Mouse (Mus musculus) liver, postnatal 0 days (tissue): Measurements from ENCODE around the gene Pkdcc. TPM values are rescaled to one million over a fixed set of nuclear protein-coding genes. Genes with fewer than 3 reads are reported as not detected.

ENCODE experiments used
- ATAC-seq: fragments of 200-750 bp; cut with Nextera tagmentation; 2 replicates; pipeline ENCODE4 v1.8.0; 2017; ENCODE audit warnings: mild to moderate bottlenecking, moderate library complexity
- DNase-seq: peaks from one replicate; pipeline ENCODE4 v3.0.0-alpha.2; 2016
- H3K27ac ChIP-seq: fragments of 300-500 bp; sonication (generic); 2 replicates; pipeline ENCODE4 v1.5.1; 2014; ENCODE audit warnings: antibody characterized with exemption, moderate library complexity, mild to moderate bottlenecking, low read depth
- H3K27me3 ChIP-seq: fragments of 300-500 bp; sonication (generic); 2 replicates; pipeline ENCODE4 v1.6.1; 2014; ENCODE audit warnings: low read length, control low read depth, mixed read lengths; ENCODE audit not compliant: insufficient read depth
- H3K36me3 ChIP-seq: fragments of 300-500 bp; sonication (generic); replicated peaks from 2 replicates; pipeline ENCODE4 v1.6.1; 2014; ENCODE audit warnings: mild to moderate bottlenecking, control low read depth, low read length, moderate library complexity, mixed read lengths; ENCODE audit not compliant: insufficient read depth
- H3K4me1 ChIP-seq: fragments of 300-500 bp; sonication (generic); 2 replicates; pipeline ENCODE4 v1.6.1; 2014; ENCODE audit warnings: antibody characterized with exemption, mild to moderate bottlenecking, control low read depth; ENCODE audit not compliant: insufficient read depth
- H3K4me2 ChIP-seq: fragments of 300-500 bp; sonication (generic); 2 replicates; pipeline ENCODE4 v1.6.1; 2014; ENCODE audit warnings: low read depth, mild to moderate bottlenecking, low read length, moderate library complexity, mixed read lengths
- H3K4me3 ChIP-seq: fragments of 300-500 bp; sonication (generic); 2 replicates; pipeline ENCODE4 v1.5.1; 2014; ENCODE audit warnings: low read depth, low read length
- H3K9ac ChIP-seq: fragments of 300-500 bp; sonication (generic); replicated peaks from 2 replicates; pipeline ENCODE4 v1.6.1; 2014; ENCODE audit warnings: mild to moderate bottlenecking, moderate library complexity
- H3K9me3 ChIP-seq: fragments of 300-500 bp; sonication (generic); 2 replicates; pipeline ENCODE4 v1.6.1; 2016; ENCODE audit warnings: mild to moderate bottlenecking, control low read depth, low read length, mixed read lengths
- CTCF ChIP-seq: sonication (generic); IDR thresholded peaks from 2 replicates; pipeline ENCODE4 v1.5.1; 2016; ENCODE audit warnings: antibody characterized with exemption, low read depth
- EP300 ChIP-seq: IDR thresholded peaks from 2 replicates; pipeline ENCODE4 v1.6.1; 2016; ENCODE audit warnings: antibody characterized with exemption, low read depth, mild to moderate bottlenecking
- WGBS: fragments of 180-500 bp; shearing (Covaris S2); extraction: QIAGEN DNeasy Blood & Tissue Kit; methylation state at CpG from one replicate; pipeline ENCODE4 v1.1.7; 2014; ENCODE audit not compliant: insufficient replicate concordance; 5-methylcytosine and 5-hydroxymethylcytosine counted together
- polyA plus RNA-seq: library from polyadenylated mRNA; unstranded; fragments of >200 nt; fragmentation: Nextera tagmentation; extraction: Ambion mirVana; gene quantifications from 2 replicates; pipeline ENCODE4 v1.2.1, GENCODE M21; 2015

The Pkdcc gene
- polyA plus RNA-seq, 1 experiment from 2014 or later, result 2.5 TPM

GRCm38 (mm10) chr17:83235227-83235626 lies 20.1 kb downstream of the Pkdcc start:
- Histone ChIP-seq H3K4me1 (no peaks in the 10 kb centered on the region), H3K27me3 (no peaks in the 10 kb centered on the region), H3K36me3 (no peaks in the 10 kb centered on the region), H3K4me2 (no peak overlapping the region), H3K27ac (no peak overlapping the region), H3K9me3 (no peaks in the 10 kb centered on the region), H3K4me3 (no peak overlapping the region), H3K9ac (no peak overlapping the region)
- no peak for DNase-seq
- 83% methylated on average over 10 of the region's 10 CpGs for WGBS
- TF ChIP-seq CTCF, result no peak
- TF ChIP-seq EP300, result no peak
- no peak for ATAC-seq

- ATAC-seq (no peak), DNase-seq (no peak)
- no peaks in the 10 kb centered on the region for H3K36me3 ChIP-seq
- TF ChIP-seq EP300 (no peak), CTCF (no peak)
- H3K4me2 ChIP-seq, result no peak overlapping the region
- H3K27me3 ChIP-seq, result no peaks in the 10 kb centered on the region
- WGBS, result 66% methylated on average over 8 of the region's 8 CpGs
- no peak overlapping the region for H3K9ac ChIP-seq
- no peak overlapping the region for H3K27ac ChIP-seq
- H3K9me3 ChIP-seq, result no peaks in the 10 kb centered on the region
- H3K4me1 ChIP-seq, result no peaks in the 10 kb centered on the region
- H3K4me3 ChIP-seq, result no peak overlapping the region
These were observed 21.1 kb downstream of the Pkdcc start for GRCm38 (mm10) chr17:83236202-83236601.

- no peak for ATAC-seq
- 73% methylated on average over 16 of the region's 16 CpGs for WGBS
- TF ChIP-seq EP300 (no peak), CTCF (no peak)
These were observed 23.3 kb downstream of the Pkdcc start for GRCm38 (mm10) chr17:83238123-83239058.

GRCm38 (mm10) chr17:83244502-83244901 lies 29.4 kb downstream of the Pkdcc start:
- no peak overlapping the region for H3K4me3 ChIP-seq
- H3K36me3 ChIP-seq, result no peaks in the 10 kb centered on the region
- no peak for ATAC-seq
- no peak for DNase-seq
- H3K9ac ChIP-seq, result no peak overlapping the region
- no peaks in the 10 kb centered on the region for H3K27me3 ChIP-seq
- WGBS, result 11% methylated on average over 1 of the region's 1 CpGs
- no peak for TF ChIP-seq CTCF
- TF ChIP-seq EP300, result no peak
- H3K4me2 ChIP-seq, result no peak overlapping the region
- H3K27ac ChIP-seq, result no peak overlapping the region
- H3K4me1 ChIP-seq, result 0 out of 2 replicates have a peak, but pooled peaks cover 6% of the 10 kb centered on the region
- H3K9me3 ChIP-seq, result no peaks in the 10 kb centered on the region

More at GRCm38 (mm10) chr17:83238123-83239058, 23.3 kb downstream of the Pkdcc start:
- H3K9ac ChIP-seq, result no peak overlapping the region
- H3K4me2 ChIP-seq, result no peak overlapping the region
- H3K36me3 ChIP-seq, result no peaks in the 10 kb centered on the region
- H3K27me3 ChIP-seq, result no peaks in the 10 kb centered on the region
- H3K4me1 ChIP-seq, result no peaks in the 10 kb centered on the region
- H3K27ac ChIP-seq, result no peak overlapping the region
- H3K9me3 ChIP-seq, result no peaks in the 10 kb centered on the region
- no peak overlapping the region for H3K4me3 ChIP-seq
- DNase-seq, result no peak

- 52% methylated on average over 3 of the region's 3 CpGs for WGBS
- no peaks in the 10 kb centered on the region for H3K36me3 ChIP-seq
- ATAC-seq, result no peak
These were observed 30.4 kb downstream of the Pkdcc start for GRCm38 (mm10) chr17:83245460-83245859.

GRCm38 (mm10) chr17:83246090-83246489 lies 31.0 kb downstream of the Pkdcc start:
- 14% methylated on average over 7 of the region's 7 CpGs for WGBS
- no peak for DNase-seq
- Histone ChIP-seq H3K27ac (no peak overlapping the region), H3K4me2 (no peak overlapping the region), H3K9me3 (no peaks in the 10 kb centered on the region), H3K36me3 (no peaks in the 10 kb centered on the region), H3K27me3 (no peaks in the 10 kb centered on the region), H3K4me3 (no peak overlapping the region), H3K4me1 (0 out of 2 replicates have a peak, but pooled peaks cover 6% of the 10 kb centered on the region), H3K9ac (no peak overlapping the region)
- ATAC-seq, result no peak
- TF ChIP-seq EP300 (no peak), CTCF (no peak)

More at GRCm38 (mm10) chr17:83245460-83245859, 30.4 kb downstream of the Pkdcc start:
- H3K27me3 ChIP-seq, result no peaks in the 10 kb centered on the region
- H3K9me3 ChIP-seq, result no peaks in the 10 kb centered on the region
- TF ChIP-seq CTCF (no peak), EP300 (no peak)
- no peak overlapping the region for H3K27ac ChIP-seq
- 0 out of 2 replicates have a peak, but pooled peaks cover 6% of the 10 kb centered on the region for H3K4me1 ChIP-seq
- no peak overlapping the region for H3K4me3 ChIP-seq
- H3K4me2 ChIP-seq, result no peak overlapping the region
- DNase-seq, result no peak
- no peak overlapping the region for H3K9ac ChIP-seq
